Mouse (Mus musculus) heart, postnatal 14 days (tissue): ENCODE measurements around the gene Ripply3. TPM values are rescaled to one million over a fixed set of nuclear protein-coding genes. Genes with fewer than 3 reads are reported as not detected.
A peak's percentile ranks its signal among the peaks of the same experiment; 100 is the strongest.
"Not testable (repeated sequence)": the region's sequence is repeated elsewhere in the genome, so short reads cannot be mapped to it uniquely, and the experiment has no call there.

ENCODE experiments used
- DNase-seq, 2 experiments: peaks; one replicate each; pipeline ENCODE4 v3.0.0; 2021 to 2022
- intact Hi-C: fragments of 180-260 bp; cut with DNase I; formaldehyde crosslinking; loops from one replicate; pipeline ENCODE4 v1.15.1; 2025
- total RNA-seq, 2 experiments: library from RNA; stranded (reverse); gene quantifications; 2 replicates each; pipeline ENCODE4 v1.2.3; 2021

Gene Ripply3
- total RNA-seq, 2 experiments from 2014 or later, result 3.3 to 4.0 TPM

- DNase-seq, result peak; percentile 99 to 100
- intact Hi-C loops, result loop anchor here (2.0 to 5.0 kb wide), 2 partner anchors 41 to 57 kb away; partner anchors contain the start of genes Pigp and Ttc3
These were observed 14.8 kb upstream of the Ripply3 start, which contains the start of gene Hlcs for GRCm38 (mm10) chr16:94313229-94314030. Gene Hlcs (minus strand): TSS chr16:94313571.

DNA sequence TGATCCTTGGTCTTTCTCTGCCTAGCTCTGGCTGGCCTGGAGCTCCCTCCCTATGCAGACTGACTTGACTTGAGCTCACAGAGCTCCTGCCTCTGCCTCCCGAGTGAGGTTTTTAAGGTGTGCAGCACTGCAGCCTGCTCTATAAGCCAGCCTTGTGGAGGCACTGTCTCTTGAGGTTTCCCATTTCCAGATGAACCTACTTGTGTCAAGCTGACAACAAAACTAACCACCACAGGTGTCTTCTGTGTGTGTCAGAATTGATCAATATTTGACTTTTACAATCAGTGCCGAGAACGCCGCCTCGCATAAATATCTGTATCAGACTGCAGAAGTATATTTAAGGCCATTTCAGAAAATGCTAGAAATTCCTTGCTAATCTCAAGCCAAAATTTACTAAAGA lies 13.6 kb upstream of the Ripply3 start:
- DNase-seq, result no peak
- intact Hi-C loops, result loop anchor here (5.0 kb wide), 1 partner anchor 42 kb away; no protein-coding TSS in a partner anchor

DNA sequence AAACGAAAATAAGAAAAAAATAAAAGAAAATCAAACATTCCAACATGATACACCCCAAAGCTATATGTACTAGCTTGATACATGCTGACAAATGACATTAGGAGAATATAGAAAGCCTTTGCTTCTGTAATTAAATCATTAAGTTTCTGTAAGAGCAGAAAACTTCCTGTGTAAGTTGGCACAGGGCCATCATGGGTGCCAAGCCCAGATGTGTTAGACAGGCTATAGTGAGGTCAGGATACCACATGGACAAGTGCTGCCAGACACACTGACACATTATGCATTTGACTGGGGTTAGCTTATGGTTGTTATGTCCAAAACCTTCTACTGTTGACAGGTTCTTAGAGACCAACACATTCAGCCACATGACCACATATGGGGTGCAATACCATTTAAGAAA lies 13.0 kb upstream of the Ripply3 start:
- no peak for DNase-seq
- intact Hi-C loops, result no loop called here

DNA sequence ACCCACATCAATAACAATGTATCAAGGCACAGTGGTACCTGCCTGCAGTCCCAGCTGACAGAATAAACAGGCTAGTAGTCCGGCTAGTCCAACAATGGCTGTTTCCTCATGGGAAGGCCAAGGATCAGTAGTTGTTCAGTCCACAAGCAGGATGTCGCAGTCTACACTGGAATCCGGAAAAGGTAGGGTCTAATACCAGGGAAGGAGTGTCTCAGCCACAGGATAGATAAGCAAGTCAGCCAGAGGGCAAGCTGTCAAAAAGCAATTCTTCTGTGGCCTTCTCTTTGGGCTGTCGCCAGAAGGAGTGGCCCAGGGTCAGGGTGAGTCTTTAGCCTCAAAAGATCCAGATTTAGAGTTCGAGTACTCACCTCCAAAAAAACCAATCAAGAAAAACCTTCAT lies 10.5 kb upstream of the Ripply3 start:
- DNase-seq, result no peak
- intact Hi-C loops, result no loop called here

DNA sequence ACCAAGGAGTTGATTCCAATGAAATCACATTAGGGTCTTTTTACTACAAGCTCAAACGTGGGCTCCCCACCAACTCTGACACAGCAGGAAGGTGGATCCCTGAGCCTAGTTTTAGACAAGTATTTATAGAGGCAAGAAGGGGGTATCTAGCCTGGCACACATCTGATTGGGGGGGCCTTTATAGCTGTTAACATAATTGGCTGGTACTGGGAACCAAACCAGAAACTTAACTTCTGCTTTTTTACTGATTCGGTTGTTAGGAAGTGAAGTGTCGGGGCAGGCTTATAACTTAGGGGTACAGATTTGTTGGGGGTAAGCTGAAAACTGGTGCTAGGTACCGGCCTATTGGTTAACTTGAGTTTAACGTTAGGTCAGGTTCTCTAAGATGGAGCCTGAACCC lies 8.0 kb upstream of the Ripply3 start:
- no peak for DNase-seq
- intact Hi-C loops, result no loop called here

GRCm38 (mm10) chr16:94323681-94324080 lies 4.5 kb upstream of the Ripply3 start:
- no peak for DNase-seq

DNA sequence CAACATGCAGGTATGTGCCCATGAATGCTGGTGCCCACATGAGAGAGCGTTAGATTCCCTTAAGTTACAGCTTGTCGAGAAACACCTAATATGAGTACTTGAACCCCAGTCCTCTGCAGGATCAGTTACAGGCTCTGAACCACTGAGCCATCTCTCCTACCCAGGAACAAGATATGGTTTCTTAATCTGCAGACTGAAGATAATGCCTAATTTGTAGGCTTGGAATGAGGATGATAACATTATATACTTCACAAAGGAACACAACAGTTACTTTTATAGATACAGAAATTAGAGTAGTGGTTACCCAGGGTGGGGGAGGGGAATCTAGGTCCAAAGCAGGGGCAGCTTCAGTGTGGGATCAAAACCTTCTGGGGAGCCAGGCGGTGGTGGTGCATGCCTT lies 2.2 kb upstream of the Ripply3 start:
- DNase-seq, result no peak

More at GRCm38 (mm10) chr16:94323681-94324080, 4.5 kb upstream of the Ripply3 start:
- intact Hi-C loops, result no loop called here

DNA sequence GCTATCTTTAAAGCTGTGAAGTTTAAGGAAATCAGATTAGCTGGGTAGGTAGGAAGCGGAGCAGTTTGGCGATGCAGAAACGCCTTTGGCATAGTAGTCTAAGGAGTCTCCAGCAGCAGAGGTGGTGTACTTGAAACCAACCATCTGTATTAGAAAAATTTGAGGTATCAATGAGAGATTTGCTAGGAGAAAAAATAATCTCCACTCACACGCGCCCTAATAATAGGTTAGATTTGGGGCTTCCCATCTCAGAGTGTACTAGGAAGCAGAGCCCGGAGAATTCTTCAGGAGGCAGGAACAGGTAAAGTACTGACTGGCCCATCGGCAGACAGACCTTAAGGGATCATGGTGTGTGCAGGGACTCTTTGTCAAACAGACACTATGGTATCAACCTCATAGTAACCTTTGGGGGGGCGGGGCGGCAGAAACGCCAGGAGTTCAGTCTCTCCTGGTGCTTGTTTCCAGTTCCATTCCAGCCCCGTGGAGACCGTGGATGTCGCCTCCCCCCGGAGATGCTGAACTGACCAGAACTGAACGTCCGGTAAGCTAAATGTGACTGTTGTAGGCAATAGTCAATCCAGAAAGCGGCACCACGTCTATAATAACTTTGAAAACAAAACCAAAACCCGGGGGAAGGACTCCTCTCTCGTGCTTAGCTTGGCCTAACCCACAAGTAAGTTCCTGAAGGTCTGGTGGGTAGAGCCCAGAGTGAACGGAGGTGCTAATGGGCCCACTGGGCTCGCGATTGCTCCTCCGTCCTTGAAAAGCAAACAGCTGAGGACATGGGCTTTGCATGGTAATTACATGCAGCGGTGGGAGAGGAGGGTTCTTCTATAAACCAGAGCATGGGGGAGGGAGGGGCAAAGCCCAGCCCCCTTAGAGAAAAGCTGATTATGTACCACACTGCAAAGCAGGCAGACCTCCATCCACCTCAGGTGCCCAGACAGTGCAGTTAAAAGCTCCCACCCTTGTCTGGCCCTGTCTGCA lies 954 bp downstream of the Ripply3 start:
- no peak for DNase-seq
- intact Hi-C loops, result no loop called here

More for the DNA sequence above, 2.2 kb upstream of the Ripply3 start:
- intact Hi-C loops, result no loop called here

DNA sequence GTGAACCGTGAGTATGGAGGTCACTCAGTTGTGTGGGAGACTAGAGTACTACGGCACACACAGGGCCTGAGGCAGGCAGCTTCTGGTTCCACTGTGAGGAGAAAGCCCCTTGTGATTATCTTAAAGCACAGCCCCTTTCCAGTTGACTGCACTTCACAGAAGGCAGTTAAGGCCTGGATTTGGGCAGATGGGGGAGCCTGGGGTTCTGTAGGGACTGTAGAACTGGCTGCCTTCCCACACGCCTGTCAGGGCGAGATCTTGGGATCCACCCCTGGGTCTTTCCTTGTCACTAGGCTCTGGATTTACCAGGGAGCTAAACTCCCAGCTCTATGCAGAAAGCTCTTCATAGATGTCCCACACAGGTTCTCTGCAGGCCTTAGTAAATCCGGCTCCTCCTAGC lies 2.2 kb downstream of the Ripply3 start:
- DNase-seq, result no peak
- intact Hi-C loops, result loop anchor here (5.0 kb wide), 1 partner anchor 298 kb away; no protein-coding TSS in a partner anchor

DNA sequence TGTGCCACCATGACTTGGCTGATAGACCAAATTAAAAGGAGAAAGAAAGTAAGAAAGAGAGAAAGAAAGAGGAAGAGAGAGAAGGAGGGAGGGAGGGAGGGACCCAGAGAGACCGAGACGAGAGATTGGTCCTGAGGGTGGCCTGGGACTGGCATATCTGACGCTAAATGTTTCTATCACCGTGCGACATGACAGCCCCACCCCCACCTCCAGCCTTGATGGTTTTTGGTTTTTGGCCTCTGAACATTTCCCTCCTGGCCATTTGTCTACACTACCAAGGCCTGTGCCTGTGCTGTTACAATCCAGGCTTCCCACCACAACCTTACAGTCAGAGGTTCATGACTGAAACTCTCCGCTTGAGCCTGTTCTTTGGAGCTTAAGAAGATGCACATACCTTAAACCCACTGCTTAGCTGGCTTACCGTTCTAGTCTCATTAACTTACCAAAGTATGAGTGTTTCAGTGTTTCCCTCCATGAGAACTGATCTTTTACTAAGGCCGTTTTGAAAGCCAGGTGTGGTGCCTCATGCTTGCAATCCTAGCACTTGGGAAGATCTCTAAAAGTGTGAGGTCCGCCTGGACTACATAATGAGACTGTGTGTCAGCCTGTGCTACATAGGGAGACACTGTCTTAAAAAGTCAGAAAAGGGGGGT lies 3.1 kb downstream of the Ripply3 start:
- DNase-seq, result no peak
- intact Hi-C loops, result loop anchor here (5.0 kb wide), 1 partner anchor 299 kb away; no protein-coding TSS in a partner anchor

GRCm38 (mm10) chr16:94331886-94332252 lies 3.6 kb downstream of the Ripply3 start:
- DNase-seq, result peak; percentile 72 to 81
- intact Hi-C loops, result loop anchor here (1.0 to 5.0 kb wide), 2 partner anchors 63 to 300 kb away; no protein-coding TSS in a partner anchor

DNA sequence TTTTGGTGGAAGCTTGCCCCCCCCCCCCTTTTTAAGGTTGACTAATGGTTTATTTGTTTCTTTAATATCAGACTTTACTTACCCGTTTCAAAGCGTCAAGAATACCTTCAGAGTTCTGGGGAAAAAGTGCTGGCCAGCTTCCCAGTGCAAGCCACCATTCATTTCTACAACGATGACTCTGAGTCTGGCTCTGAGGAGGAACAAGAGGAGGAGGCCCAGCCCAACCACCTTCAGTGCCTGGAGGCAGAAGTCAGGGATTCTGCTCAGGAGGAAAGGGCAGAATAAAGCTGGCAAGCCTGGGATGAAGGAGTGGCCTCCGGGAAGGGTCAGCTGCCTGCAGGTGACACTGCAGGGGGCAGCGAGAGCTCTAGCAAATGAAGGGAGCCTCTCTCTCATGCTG lies 7.4 kb downstream of the Ripply3 start:
- intact Hi-C loops, result no loop called here
- no peak for DNase-seq

DNA sequence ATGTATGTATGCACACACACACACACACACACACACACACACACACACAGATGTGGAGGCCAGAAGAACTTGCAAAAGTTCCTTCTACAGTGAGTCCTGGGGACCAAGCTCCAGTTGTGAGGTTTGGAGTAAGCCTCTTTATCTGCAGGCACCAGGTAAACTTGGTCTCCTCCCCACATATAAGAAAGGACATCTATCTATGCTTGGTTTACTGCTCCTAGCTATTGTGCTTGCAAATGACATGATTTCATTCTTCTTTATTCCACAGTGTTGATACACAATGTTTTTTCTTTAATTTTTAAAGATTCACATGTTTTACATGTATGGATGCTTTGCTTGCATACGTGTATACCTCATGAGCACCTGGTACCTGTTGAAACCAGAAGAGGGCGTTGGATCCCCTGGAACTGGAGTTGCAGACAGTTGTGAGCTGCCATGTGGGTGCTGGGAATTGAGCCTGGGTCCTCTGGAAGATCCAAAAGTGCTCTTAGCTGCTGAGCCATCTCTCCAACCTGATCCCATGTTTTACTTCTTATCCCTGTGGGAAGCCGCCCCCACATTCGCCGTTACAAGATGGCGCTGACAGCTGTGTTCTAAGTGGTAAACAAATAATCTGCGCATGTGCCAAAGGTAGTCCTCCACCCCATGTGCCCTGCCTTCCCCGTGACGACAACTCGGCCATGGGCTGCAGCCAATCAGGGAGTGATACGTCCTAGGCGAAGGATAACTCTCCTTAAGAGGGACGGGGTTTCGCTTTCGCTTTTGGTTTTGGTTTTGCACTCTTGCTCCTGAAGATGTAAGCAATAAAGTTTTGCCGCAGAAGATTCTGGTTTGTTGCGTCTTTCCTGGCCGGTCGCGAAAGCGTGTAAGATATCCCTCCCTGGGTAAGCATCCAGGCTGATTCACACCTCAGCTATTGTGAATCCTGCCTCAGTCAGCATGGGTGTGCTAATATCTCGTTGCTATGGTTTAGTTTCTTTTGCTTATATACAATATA lies 11.2 kb downstream of the Ripply3 start:
- DNase-seq, intact Hi-C loops: not testable (repeated sequence)

- intact Hi-C loops, result no loop called here
These were observed 17.5 kb downstream of the Ripply3 start for GRCm38 (mm10) chr16:94345733-94346132.

DNA sequence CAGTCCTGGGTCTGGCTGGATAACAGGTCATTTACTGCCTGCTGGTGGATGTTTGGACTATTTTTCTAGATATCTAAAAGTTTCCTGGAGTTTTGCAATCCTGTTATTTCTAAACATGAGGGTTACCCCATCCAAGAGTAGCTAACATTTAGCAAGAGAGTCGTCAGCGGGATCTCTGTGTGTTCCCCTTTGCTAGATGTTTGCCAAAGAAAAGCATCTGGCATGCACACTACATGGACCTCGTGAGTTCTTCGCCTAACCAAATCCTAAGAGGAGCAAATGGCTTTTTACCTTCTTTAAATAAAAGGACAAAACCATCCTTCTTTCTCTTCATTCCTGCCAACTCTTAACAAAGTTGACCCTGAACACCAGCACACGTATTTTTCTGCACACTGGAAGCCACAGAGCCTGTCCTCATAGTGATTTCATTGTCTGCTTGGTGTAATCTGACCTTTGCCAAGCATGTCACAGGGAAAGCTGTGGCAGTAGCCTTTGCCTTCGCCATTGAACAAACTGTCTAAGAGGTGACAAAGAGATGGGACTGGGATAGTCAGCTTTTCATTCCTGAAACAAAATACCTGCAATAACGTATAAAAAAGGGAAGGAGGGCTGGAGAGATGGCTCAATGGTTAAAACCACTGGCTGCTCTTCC lies 19.0 kb downstream of the Ripply3 start:
- intact Hi-C loops, result no loop called here
- no peak for DNase-seq

More at GRCm38 (mm10) chr16:94345733-94346132, 17.5 kb downstream of the Ripply3 start:
- DNase-seq, result no peak

- intact Hi-C loops, result no loop called here
These were observed 20.6 kb downstream of the Ripply3 start for GRCm38 (mm10) chr16:94348779-94349178.

GRCm38 (mm10) chr16:94349588-94350286 lies 21.5 kb downstream of the Ripply3 start:
- intact Hi-C loops, result no loop called here

More at GRCm38 (mm10) chr16:94348779-94349178, 20.6 kb downstream of the Ripply3 start:
- no peak for DNase-seq

GRCm38 (mm10) chr16:94350287-94350677 lies 22.1 kb downstream of the Ripply3 start:
- intact Hi-C loops, result no loop called here
- no peak for DNase-seq

More at GRCm38 (mm10) chr16:94349588-94350286, 21.5 kb downstream of the Ripply3 start:
- DNase-seq, result no peak
